Mouse (Mus musculus): Measurements from ENCODE around the gene Baz1b. TPM values are rescaled to one million over a fixed set of nuclear protein-coding genes. Genes with fewer than 3 reads are reported as not detected.

Gene Baz1b
- total RNA-seq, 2 experiments from 2014 or later: 25.7 to 29.2 TPM

DNA sequence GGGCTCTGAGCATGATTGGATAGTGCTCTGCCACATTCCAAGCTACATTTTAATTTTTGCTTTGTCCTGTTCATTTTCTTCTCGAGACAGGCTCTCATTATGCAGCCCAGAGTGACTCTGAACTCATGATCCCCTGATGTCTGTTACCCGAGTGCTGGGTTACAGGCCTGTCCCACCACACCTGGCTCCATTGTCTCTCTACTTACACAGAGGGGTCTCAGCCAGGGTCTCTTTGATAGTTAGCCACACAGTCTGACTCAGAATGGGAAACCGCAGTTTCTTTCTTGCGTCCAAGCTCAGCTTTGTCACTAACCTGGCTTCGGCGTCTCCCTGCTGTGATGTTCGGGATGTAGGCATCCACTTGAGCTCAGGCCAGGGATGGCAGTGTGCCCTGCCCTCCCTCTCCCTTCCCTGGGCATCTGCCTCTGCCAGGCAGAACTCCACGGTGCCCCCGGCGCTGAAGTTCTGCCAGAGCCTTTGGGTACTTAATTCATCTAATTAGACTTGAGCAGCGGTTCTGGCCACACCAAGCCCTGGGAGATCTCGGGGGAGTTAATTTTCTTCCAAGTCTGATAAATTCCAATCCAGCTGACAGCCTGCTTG, 84.6 kb downstream of the Baz1b start:
- DNase-seq: peak; percentile 40

DNA sequence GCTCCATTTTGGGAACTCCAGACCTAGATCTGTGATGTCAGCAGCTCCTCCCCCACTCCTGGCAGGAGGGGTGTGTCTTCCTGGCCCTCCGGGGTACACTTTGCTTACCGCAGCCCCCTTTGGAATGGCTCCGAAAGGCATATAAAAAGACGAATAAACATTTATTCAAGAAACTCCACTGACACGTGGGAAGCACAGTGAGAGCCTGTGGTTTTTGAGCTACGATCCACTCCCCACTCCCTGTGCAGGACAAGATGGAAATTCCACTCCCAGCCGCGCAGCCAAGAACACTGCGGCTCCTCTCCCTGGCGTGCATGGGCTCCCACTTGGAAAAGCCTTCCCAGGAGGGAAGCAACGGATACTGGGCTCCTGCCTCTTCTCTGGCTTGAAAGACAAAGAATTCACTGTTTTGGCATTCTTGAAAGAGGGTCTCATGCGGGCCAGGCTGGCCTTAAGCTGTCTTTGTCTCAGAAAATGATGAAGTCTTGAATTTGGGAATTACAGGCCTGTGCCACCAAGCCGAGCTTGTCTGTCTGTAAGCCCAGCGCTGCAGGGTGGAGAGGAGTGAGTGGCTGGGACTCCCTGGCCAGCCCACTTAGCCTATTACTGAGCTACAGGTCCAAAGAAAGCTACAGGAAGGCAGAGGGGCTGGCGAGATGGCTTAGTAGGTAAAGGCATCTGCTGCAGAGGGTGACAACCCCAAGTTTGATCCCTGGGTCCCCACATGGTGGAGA, 87.8 kb downstream of the Baz1b start:
- DNase-seq: peak; percentile 32

DNA sequence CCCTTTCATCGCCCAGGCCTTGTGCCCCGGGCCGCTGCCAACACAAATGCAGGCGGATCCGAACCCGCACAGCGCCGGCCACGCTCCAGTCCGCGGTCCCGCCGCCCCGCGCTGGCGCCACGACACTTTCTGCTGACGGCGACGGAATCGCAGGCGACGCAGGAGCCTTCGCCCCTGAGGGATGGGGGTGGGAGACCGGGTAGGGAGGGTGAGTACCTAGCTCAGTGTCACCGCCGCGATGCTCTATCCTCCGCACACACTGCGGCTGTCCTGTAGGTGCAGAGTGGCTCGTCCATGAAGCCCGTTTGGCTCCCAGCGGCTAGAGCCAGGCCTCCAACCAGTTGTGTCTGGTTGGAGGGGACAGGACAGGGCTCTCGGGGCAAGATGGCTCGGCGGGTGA, 89.5 kb downstream of the Baz1b start:
- no peak for DNase-seq

DNA sequence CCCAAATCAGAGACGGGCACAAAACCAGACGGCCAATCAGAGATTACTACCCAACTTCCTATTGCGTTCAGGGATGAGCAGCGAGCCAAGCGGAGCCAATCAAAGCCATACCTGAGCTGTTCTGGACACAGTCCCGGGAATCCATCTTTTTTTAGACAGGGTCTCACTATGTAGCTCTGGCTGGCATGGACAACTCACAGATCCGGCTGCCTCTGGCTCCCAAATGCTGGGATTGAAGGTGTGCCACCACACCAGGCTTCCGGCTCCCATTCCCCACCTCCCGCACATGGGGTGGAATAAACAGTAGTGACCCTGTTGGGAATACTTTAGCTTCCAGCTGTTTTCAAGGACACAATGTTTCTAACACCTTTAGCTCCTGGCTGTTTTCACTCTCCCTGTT, 93.2 kb downstream of the Baz1b start:
- peak; percentile 28 for DNase-seq

DNA sequence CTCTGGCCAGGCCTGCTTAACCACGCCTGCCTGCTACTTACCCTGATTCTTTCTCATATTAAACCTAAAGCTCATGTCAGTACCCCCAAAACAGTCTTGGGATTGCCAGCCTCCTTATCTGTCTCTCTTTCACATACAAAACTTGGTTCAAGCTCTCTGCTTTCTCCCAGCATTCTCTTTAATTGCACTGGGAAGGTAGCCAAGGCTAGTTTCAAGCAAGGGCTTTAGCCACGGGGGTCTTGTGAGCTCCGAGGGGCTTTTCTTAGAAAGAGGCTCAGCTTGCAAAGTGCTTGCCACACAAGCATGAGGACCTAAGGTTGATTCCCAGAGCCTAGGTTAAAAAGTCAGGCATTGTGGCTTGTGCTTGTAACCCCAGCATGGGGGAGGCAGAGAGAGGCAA, 98.1 kb downstream of the Baz1b start:
- DNase-seq: no peak

DNA sequence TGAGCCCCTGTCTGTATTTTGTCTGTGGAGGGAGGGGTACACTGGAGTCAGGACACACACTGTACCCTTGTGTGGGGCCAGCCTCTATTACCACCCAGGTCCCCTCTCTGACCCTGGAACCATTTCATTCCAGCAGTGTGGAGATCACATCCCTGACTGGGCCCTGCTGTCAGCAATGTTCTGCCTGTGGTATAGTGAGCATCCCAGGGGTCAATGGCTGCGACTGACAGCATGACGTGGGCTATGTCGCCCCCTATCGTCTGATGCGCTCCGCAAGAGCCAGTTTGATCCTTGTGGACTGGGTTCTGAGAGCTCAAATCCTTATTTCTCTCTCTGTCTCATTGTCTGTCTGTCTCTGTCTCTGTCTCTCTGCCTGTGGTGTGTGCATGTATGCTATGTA, 99.1 kb downstream of the Baz1b start:
- peak; percentile 50 for DNase-seq

DNA sequence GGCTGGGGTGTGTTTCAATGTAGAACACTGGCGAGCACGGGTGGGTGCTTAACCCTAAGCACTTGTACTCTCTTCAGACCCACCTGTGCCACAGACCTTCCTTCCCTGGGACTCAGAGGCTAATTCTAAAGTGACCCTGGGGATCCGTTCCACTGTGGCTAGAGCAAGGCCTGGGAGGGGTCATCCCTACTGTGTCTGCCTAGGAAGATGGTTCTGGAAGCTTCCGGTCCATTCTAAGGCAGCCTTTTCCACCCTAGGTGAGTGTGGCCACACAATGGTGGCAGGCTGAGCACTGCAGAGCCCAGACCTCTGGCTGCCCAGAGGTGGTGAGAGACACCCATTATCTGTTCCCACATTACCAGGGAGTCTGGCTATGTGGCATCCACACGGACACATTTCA, 99.9 kb downstream of the Baz1b start:
- DNase-seq: no peak

DNA sequence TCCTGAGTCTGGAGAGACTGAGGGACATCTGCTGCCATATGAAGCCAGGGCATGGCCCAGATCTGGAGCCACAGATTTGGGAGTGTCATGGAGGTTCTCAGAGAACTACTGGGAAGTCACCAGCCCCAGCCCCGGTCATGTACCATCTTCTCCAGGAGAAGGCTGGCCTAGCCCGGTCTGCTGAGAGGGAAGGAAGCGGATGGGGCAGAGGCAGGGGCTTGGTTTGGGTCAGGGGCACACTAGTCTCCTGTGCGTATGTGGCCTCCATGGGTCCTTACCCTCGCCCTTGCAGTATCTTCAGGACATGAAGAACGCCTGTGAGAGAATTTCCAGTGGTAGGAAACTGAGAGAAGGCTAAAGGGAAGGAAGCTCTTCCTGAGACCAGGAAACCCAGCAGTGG, 103.6 kb downstream of the Baz1b start:
- no peak for DNase-seq

DNA sequence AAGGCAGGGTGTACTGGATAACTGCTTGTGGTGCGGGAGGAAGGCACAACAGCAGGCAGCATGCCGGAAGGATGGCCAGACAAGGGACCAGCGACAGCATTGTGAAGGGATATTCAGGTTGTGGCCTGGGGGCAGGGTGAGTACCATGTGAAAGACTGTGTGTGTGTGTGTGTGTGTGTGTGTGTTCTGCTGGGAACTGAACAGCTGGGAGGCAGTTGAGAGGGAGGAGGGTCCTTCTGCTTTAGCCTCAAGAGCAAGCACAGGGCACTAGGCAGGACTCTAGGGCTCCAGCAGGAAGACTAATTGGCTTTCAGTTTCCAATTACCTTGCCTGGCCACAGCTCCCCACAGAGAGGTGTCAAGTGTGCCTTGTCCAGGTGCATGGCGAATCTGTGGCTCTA, 104.1 kb downstream of the Baz1b start:
- no peak for DNase-seq

DNA sequence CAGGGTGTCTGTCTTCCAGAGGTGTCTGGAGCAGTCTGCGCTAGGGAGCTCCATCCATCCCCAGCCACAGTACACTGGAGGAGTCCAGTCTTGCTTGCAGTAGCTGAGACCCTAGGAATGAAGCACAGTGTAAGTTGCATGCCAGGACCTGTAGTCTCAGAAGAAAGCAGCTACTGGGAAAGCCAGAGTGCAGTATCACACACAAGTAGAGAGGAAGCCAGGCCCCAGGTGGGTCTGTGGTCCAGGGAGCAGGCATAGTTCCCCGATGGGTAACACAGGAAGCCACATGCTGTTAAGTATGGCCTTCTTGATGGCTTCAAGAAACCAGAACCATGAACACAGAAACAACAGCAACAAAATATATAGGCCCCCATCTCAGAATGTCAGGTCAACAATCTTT, 104.9 kb downstream of the Baz1b start:
- DNase-seq: no peak

Small RNA genes within 50 kb of the gene (microRNA-seq; reads per million reads assigned to microRNA genes)
- gene Gm25315 (ENCODE audit: borderline replicate concordance in 2 of 2): 0 reads per million in 2 experiments

Other genes with a start within 250 kb of the Baz1b start
- gene Cldn4, start 240.3 kb upstream of the Baz1b start, total RNA-seq (2021): not detected
- under 1 TPM in 1 of 2 experiments, not detected in 1; 0.21 TPM for gene Cldn3, start 201.1 kb upstream of the Baz1b start, total RNA-seq (2021)
- gene Abhd11, start 178.1 kb upstream of the Baz1b start, total RNA-seq (2021): 10 to 100 TPM; 57.1 to 58.5 TPM
- 1 to 10 TPM in 1 of 2 experiments, under 1 TPM in 1; 0.69 to 1.5 TPM for gene Stx1a, start 163.8 kb upstream of the Baz1b start, total RNA-seq (2021)
- gene Dnajc30, start 123.1 kb upstream of the Baz1b start, total RNA-seq (2021): 10 to 100 TPM; 22.0 to 25.2 TPM
- gene Bud23, start 122.3 kb upstream of the Baz1b start, total RNA-seq (2021): 10 to 100 TPM; 21.7 to 27.4 TPM
- under 1 TPM in 1 of 2 experiments, not detected in 1; 0.41 TPM for gene Vps37d, start 109.0 kb upstream of the Baz1b start, total RNA-seq (2021)
- 10 to 100 TPM; 72.1 to 80.3 TPM for gene Mlxipl, start 97.4 kb upstream of the Baz1b start, total RNA-seq (2021)
- 10 to 100 TPM in 1 of 2 experiments, 1 to 10 TPM in 1; 7.5 to 10.5 TPM for gene Tbl2, start 37.6 kb upstream of the Baz1b start, total RNA-seq (2021)
- gene Bcl7b, start 19.0 kb upstream of the Baz1b start, total RNA-seq (2021): 10 to 100 TPM; 27.1 to 27.4 TPM
- 10 to 100 TPM; 13.0 to 35.9 TPM for gene Fzd9, start 64.0 kb downstream of the Baz1b start, total RNA-seq (2021)
- gene Fkbp6, start 162.8 kb downstream of the Baz1b start, total RNA-seq (2021): not detected
- not detected for gene Trim50, start 166.0 kb downstream of the Baz1b start, total RNA-seq (2021)
- 10 to 100 TPM in 1 of 2 experiments, 1 to 10 TPM in 1; 8.9 to 10.2 TPM for gene Nsun5, start 182.7 kb downstream of the Baz1b start, total RNA-seq (2021)
- 1 to 10 TPM; 8.3 to 9.4 TPM for gene Pom121, start 207.3 kb downstream of the Baz1b start, total RNA-seq (2021)